Mouse (Mus musculus): ENCODE measurements around the gene Aacs.

- TF ChIP-seq CTCF (IDR thresholded peaks at IDR 0.05; ENCODE audit: borderline replicate concordance, extremely low read depth, insufficient read depth, insufficient read length) (no peak), POLR2A (IDR thresholded peaks at IDR 0.05; ENCODE audit: borderline replicate concordance, extremely low read depth, insufficient read depth, insufficient read length, poor library complexity, severe bottlenecking) (no peak)
Measured at GRCm38 (mm10) chr5:125534611-125535324, 59.2 kb downstream of the Aacs start.
